Mouse (Mus musculus) lung, adult 2 months (tissue): ENCODE data around the gene Ugt1a10. TPM values are rescaled to one million over a fixed set of nuclear protein-coding genes. Genes with fewer than 3 reads are reported as not detected.

Experiments used
- DNase-seq: peaks from one replicate; pipeline ENCODE4 v3.0.0; 2022
- H3K4me1 ChIP-seq: fragments of 200-500 bp; 2 replicates; pipeline ENCODE4 v1.6.1; 2011; ENCODE audit warnings: low read length; ENCODE audit not compliant: control insufficient read depth, insufficient read depth
- H3K4me3 ChIP-seq: fragments of 200-500 bp; replicated peaks from 2 replicates; pipeline ENCODE3; 2011; ENCODE audit warnings: low read depth, mild to moderate bottlenecking, control low read depth, low read length; ENCODE audit errors: extremely low read depth
- CTCF ChIP-seq: fragments of 200-500 bp; IDR thresholded peaks from 2 replicates; pipeline ENCODE4 v1.5.1; 2011; ENCODE audit warnings: mild to moderate bottlenecking, low read length, control low read depth; ENCODE audit not compliant: insufficient read depth
- POLR2A ChIP-seq: fragments of 200-500 bp; IDR thresholded peaks from 2 replicates; pipeline ENCODE4 v1.6.1; 2011; ENCODE audit warnings: low read depth, mild to moderate bottlenecking, control low read depth, low read length, borderline replicate concordance; ENCODE audit errors: extremely low read depth
- WGBS: fragments of 180-500 bp; shearing (Covaris S2); methylation state at CpG from one replicate; pipeline ENCODE4 v1.1.7; 2018; 5-methylcytosine and 5-hydroxymethylcytosine counted together
- polyA plus RNA-seq: library from polyadenylated mRNA; depleted of rRNA; stranded (reverse); fragments of >200 nt; gene quantifications from 2 replicates; pipeline ENCODE4 v1.2.3, GENCODE M21; 2012

Ugt1a10 gene
- polyA plus RNA-seq, 1 experiment = not detected

DNA sequence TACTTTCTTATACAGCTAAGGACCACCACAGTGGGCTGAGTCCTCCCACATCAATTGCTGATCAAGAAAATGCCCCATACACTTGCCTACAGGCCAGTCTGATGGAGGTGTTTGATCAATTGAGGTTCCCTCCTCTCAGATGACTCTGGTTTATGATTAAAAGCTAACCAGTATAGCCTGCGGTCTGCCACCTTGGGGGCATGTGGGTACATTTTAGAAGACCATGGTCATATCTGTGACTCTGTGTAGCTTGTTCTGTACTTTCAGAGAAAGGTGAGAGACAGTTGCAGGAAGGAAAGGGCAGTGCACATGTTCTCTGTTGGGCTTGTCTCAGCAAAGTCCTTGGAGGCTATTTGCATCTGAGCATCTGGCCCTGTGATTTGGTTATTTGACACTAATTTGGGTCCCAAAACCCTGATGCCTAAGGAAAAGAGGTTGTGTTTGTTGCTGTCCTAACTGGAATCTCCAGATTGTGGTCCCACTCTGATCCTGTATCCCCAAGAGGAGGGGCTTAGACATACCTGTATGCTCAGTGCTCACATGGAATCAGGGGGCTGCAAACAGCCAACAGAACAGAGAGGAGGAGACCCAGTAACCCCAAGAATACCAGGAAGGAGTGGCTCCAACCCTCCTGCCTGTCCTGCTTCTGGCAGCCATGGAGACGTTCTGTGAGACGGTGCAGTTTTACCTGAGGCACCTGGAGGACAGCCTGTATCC is 177.6 kb downstream of the Ugt1a10 start:
- H3K4me1 ChIP-seq = no peaks in the 10 kb centered on the region
- WGBS = 49% methylated on average over 3 of the region's 3 CpGs
- TF ChIP-seq POLR2A = no peak
- no peak for TF ChIP-seq CTCF
- H3K4me3 ChIP-seq = no peak overlapping the region
- no peak for DNase-seq

DNA sequence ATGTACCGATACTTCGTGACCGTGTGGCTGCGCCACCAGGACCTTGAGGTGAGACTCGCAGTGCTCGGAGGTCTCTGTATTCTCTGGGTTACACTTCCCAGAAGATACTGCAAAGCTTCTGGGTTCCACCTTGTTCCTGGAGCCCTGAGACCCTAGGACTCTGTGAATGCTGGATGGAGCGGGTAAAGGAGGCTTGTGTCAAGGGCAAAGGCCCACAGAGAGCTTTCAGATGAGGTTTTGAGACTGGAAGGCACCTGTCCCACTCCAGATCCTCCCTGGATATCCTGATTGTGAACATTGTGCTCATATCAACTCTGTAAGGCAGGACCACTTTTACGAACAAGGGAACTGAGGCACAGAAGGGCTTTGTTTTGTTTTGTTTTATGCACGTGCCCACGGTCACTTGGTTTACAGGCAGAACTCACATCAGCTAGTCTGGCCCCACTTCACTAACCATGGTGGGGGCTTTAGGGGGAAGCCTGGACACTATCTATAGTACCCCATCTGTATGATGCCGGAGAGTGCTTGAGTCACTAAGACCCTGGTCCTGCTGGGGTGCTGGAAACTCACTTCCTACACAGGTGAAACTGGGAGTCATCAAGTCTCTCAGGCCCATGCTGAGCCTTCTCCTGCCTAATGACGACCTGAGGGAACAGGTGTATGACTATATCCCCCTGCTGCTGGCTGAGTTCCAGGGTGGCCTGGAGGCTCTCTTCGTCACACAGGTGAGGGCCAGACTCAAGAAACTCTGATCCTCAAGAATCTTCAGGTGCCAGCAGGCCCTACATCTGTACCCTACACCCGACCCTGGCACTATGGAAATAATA is 178.4 kb downstream of the Ugt1a10 start:
- H3K4me1 ChIP-seq = no peaks in the 10 kb centered on the region
- TF ChIP-seq CTCF (no peak), POLR2A (no peak)
- no peak overlapping the region for H3K4me3 ChIP-seq
- WGBS = 65% methylated on average over 14 of the region's 14 CpGs
- DNase-seq = no peak

DNA sequence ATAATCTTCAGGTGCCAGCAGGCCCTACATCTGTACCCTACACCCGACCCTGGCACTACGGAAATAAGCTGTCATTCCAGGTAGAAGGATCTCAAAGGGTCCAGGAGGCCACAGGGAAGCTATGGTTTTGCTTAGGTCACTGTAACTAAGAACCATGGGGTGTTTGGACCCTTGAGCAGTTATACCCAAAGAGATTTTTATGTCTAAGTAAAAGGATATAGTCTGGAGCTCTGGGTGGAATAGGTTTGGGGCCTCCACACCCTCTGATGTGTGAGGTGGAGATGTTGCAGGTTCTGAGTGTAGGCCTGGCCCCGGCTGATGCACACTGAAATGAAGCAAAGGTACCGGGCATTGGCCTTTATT is 179.0 kb downstream of the Ugt1a10 start:
- 58% methylated on average over 4 of the region's 4 CpGs for WGBS
- Histone ChIP-seq H3K4me3 (no peak overlapping the region), H3K4me1 (no peaks in the 10 kb centered on the region)
- DNase-seq = no peak
- TF ChIP-seq CTCF (no peak), POLR2A (no peak)

DNA sequence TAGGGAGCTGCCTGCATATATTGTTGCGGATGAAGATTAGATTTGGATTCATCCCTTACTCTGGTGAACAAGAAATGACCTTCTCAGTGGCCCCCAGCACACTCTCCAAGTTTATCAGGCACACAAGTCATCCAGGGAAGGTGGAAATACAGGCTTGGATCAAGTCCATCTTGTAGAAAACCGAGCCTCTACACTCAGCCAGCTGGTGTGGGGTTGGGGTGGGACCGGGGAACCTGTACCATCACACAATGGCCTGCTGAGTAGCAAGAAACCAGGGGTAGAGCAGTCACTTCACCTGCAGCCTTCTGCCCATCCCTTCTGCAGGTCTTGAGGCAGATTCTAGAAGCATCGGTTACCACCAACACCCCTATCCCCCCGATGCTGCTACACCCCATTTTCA is 179.5 kb downstream of the Ugt1a10 start:
- Histone ChIP-seq H3K4me3 (no peak overlapping the region), H3K4me1 (no peaks in the 10 kb centered on the region)
- TF ChIP-seq CTCF (no peak), POLR2A (no peak)
- DNase-seq = no peak
- 37% methylated on average over 5 of the region's 5 CpGs for WGBS

DNA sequence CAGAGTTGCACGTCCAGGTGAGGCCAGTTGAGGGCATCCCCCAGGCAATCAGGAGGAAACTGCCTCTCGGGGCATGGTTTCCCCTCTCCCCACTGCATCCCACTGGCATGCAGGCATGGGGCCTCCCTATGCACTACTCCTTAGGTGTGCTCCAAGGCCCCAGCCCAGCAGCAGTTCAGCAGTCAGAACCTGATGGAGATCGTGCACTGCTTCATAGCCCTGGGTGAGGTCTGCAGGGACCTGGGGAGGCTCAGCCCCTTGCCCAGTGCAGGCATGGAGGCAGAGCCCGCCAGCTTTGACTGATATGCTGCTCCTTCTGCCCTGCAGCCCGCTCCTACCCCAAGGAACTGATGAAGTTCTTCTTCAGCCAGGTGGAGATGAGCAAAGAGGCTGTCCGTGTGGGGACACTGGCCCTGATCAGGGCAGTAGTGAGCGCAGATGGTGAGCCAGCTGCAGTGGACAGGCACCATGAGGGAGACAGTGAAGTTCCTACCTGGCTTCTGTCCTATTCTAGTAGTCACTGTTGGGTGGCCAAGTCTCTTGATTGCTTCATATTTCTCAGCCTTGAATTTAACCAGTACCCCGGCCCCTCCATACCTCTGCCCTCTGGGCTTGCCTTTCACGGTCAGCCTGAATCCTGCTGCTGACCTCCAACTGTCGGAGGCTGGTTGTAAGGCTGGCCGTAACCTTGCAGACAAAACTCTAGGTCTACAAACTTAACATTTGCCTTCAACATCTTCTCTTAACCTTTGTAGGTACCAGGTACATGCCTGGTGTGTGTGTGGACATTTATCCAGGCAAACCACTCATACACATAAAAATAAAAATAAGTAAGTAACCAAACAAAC is 180.1 kb downstream of the Ugt1a10 start:
- WGBS = 61% methylated on average over 11 of the region's 11 CpGs
- Histone ChIP-seq H3K4me3 (no peak overlapping the region), H3K4me1 (no peaks in the 10 kb centered on the region)
- DNase-seq = no peak
- TF ChIP-seq CTCF = no peak
- TF ChIP-seq POLR2A = no peak

DNA sequence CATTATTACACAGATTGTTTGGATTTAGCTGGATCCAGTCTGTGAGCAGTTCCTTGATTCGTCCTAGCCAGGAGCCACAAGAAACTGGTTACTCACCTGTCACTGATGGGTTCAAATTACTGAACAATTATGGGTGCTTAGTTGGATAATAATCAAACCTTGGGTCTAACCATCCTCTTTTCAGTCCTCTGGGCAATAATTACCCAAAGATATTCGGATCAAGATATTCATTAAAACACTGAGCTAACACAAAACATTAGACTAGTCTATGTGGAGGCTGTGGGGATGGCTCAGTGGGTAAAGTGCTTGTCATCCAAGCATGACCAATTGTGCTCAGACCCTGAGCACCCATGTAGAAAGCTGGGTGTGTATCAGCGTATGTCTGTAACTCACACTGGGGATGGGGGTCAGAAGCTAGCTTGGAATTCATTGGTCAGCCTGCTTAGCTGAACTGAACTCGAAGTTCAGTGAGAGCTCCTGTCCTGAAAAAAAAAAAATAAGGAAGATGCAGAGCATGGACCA is 180.8 kb downstream of the Ugt1a10 start:
- no peak for DNase-seq
- WGBS = 49% methylated on average over 4 of the region's 4 CpGs

DNA sequence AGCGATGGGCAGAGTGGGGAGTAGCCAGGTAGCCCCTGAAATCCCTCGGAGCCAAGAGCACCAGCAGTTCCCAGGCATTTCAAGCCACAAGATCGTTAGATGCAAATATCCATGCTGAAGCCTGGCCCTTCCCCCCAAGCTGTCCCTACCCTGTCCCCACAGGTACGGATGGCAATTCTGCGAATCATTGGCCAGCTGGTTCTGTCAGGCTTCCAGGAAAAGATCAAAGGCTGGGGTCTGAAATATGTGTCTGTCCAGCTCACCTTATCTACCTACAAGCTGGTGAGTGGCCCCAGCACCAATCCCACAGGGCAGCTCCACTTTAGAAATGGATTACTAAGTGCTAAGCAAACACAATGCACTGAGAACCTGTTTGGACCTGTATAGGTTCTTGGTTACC is 182.1 kb downstream of the Ugt1a10 start:
- no peak overlapping the region for H3K4me3 ChIP-seq
- 69% methylated on average over 5 of the region's 5 CpGs for WGBS
- TF ChIP-seq CTCF (no peak), POLR2A (no peak)
- no peak for DNase-seq
- no peaks in the 10 kb centered on the region for H3K4me1 ChIP-seq

More for the DNA sequence above, 180.8 kb downstream of the Ugt1a10 start:
- no peaks in the 10 kb centered on the region for H3K4me1 ChIP-seq
- TF ChIP-seq CTCF (no peak), POLR2A (no peak)
- H3K4me3 ChIP-seq = no peak overlapping the region

DNA sequence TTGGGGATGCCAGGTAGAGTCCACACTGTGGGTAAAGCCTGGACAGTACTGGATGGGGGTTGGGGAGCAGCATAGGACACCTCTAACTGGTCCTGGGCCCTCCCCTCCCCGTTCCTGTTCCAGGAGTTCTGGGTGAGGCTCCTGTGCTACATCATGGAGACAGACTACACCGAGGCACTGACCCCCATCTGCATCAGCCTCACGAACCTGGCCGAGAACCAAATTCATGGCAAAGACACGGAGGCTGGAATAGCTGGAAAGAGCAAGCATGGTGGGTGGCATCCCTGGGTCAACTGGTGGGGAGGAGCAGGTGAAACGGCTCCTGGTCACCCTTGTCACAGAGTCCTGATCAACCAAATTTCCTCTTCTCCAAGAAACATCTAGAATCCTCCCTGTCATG is 183.6 kb downstream of the Ugt1a10 start:
- no peak for DNase-seq
- TF ChIP-seq CTCF (no peak), POLR2A (no peak)
- no peak overlapping the region for H3K4me3 ChIP-seq
- H3K4me1 ChIP-seq = no peaks in the 10 kb centered on the region
- WGBS = 71% methylated on average over 6 of the region's 6 CpGs

DNA sequence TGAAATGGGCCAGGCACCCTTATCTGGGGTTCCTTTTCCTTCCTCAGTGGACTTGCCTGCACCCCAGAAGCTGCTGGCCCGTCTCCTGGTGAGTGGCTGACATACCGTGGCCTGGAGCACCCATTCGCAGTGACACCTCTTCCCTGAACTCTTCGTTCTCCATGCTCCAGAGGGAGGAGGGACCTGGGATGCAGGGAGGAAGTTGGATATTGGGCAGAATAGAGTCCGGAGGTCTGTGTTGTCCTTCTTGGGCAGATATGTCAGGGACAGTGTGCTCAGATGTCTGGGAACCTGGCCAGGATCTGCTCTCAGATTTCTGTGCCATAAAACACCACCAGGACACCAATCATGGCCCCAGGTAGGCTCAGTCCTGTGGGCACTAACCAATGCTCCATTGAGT is 184.9 kb downstream of the Ugt1a10 start:
- no peak for DNase-seq
- no peaks in the 10 kb centered on the region for H3K4me1 ChIP-seq
- no peak overlapping the region for H3K4me3 ChIP-seq
- 67% methylated on average over 5 of the region's 5 CpGs for WGBS
- no peak for TF ChIP-seq CTCF
- no peak for TF ChIP-seq POLR2A
